Mouse (Mus musculus) left cerebral cortex, postnatal 25 days (tissue): ENCODE data around the gene Map3k14. TPM values are rescaled to one million over a fixed set of nuclear protein-coding genes. Genes with fewer than 3 reads are reported as not detected.
"Not testable (repeated sequence)": the region's sequence is repeated elsewhere in the genome, so short reads cannot be mapped to it uniquely, and the experiment has no call there.

Experiments used
- DNase-seq, 2 experiments: peaks; one replicate each; pipeline ENCODE4 v3.0.0; 2022; ENCODE audit warnings: low spot score in 2 of 2, mixed read lengths in 1 of 2
- intact Hi-C: fragments of 180-260 bp; cut with DNase I; formaldehyde crosslinking; loops from one replicate; pipeline ENCODE4 v1.15.1; 2025
- total RNA-seq, 2 experiments: library from RNA; stranded (reverse); gene quantifications; 2 replicates each; pipeline ENCODE4 v1.2.3; 2021

Gene Map3k14
- 1 to 10 TPM; 4.1 to 4.3 TPM for total RNA-seq

DNA sequence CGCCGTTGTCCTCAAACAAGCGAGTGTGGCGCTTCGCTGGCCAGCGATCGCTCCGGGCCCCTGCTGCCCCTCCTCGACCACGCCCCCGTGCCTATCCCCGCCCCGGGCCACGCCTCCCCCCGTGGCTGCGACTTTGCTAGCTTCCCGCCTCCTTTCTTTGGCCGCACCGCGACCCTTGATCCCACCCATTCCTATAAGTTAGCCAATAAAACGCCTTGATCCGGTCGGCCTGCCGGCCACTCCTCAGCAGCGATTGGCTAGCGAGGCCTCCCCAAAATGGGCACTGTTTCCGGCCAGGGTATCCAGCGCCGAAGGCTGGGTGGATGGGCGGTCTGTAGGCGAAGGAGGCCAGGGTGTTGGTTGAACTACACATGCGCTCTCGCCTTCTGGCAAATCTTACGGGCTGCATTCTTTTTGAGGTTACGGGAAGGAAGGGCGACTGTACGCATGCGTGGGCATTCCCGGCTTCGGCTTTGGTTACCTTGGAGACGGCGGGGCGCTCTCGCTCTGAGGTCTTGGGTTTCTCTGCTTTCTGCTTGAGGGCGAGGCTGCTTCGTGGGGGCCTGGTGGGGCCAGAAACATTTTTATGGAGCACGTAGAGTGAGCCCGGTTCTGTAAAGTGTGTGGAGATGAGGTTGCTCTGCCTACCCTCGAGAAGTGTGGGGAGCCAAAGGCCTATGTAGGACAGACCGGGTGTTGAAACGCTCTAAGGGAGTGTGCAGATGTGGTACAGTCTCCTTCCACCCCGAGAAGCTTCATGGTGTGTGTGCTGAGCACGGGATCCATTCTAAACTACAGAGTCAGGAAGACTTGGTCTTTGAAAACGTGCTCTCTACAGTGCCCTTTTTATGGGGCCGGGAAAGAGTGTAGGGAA lies at the start of gene Map3k14:
Map3k14 (minus strand) TSS at position 127 of the 874 bp plus-strand sequence.
- peak; percentile 98 to 100 for DNase-seq
- intact Hi-C loops, result loop anchor here (2.0 to 5.0 kb wide), 4 partner anchors 35 to 150 kb away; partner anchors contain the start of genes Fmnl1 and Hexim1

DNA sequence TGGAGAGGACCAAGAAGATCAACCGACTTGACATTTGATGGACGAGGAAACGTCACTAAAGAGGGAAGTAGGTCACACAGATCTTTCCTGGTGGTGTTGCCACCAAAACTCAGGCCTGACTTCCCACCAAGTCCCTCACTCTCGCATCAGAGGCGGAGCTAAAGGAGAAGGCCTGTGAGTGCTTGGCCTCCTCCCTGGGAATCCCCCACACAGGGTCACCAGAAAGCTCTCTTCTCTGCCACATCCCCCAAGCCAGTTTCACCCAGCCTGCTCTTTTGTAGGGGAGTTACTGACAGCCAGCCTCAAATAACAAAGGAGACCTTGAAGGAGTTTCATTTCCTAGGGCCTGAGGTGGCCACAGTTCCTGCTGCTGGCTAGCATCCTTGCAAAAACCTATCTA lies 48.1 kb upstream of the Map3k14 start:
- intact Hi-C loops, result no loop called here
- DNase-seq, result no peak

- no peak for DNase-seq
- intact Hi-C loops, result no loop called here
Observed at GRCm38 (mm10) chr11:103314736-103315374, 47.6 kb upstream of the Map3k14 start.

- intact Hi-C loops, result no loop called here
- DNase-seq, result no peak
Observed at GRCm38 (mm10) chr11:103313542-103313941, 46.3 kb upstream of the Map3k14 start.

DNA sequence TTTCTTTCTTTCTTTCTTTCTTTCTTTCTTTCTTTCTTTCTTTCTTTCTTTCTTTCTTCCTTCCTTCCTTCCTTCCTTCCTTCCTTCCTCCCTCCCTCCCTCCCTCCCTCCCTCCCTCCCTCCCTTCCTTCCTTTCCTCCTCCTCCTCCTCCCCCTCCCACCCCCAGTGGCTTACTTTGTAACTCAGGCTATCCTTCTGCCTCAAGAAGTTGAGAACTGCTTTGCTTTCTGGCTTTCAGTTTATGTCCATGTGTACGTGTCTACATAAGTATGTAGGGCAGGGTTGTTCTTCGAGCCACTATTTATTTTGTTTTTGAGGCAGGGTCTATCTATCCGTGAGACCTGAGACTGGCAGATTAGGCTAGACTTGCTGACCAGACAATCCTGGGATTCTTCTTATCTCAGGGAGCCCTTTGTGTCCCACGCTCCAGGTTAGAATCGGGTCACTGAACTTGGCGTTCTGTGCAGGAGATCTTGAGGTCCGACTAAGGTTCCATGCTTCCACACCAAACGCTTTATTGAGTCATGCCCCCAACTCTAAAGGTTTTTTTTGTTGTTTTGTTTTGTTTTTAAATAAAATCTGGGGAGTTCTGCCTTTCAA lies 45.5 kb upstream of the Map3k14 start:
- intact Hi-C loops, result no loop called here

DNA sequence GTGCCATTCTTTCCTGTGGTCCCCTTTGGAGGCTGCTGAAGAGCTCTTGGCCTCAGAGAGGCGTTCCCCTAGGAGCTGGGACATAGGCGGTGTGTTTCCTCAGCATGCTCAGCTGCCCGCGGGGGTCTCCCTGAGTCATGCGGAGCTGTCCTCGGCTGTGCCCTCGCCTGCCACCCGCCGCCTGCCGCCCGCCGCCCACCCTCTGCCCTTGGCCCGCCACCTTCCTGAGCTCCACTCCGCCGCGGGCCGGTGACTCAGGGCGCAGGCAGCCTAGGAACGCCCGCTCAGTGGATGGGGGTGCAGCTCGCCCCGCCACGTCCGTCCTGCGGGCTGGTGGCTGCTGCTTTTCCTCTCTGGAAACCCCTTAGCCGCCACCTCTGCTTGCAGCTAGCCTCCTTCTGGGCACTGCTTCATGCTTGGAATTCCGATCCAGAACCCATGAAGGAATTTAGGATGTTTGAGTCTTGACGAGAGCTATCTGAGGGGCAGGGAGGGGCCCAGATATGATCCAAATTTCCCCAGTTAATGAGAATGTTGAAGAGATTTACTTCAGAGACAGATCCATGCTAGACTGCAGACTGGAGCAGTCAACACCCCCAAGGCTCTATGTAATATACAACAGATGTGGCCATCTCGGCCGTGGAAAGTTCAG lies 44.8 kb upstream of the Map3k14 start:
- intact Hi-C loops, result no loop called here

More for the DNA sequence above, 45.5 kb upstream of the Map3k14 start:
- DNase-seq, result no peak

DNA sequence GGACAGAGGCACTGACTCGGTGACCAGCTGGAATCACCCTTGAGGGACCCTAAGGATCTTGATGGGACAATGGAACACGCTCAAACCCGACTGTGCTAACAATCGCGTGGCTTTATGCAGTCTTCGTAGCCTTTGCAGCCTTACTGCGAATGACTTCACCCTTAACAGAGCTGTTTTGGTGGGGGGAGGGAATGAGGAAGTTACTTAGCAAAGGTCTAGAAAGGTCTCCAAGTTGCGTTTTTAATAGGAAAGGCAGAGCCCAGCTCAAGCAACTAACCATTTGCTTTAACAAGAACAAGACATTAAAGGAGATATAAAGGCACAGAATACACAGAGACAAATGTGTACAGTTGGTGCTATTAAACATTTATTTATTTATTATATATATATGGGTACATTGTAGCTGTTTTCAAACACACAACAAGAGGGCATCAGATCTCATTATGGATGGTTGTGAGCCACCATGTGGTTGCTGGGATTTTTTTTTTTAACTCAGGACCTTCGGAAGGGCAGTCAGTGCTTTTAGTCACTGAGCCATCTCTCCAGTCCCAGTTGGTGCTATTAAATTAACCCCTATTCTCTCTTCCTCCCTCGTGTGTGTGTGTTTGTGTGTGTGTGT lies 42.8 kb upstream of the Map3k14 start:
- intact Hi-C loops, result no loop called here
- DNase-seq, result no peak

More for the DNA sequence above, 44.8 kb upstream of the Map3k14 start:
- DNase-seq, result no peak

- intact Hi-C loops, result no loop called here
- peak in 1 of 2 experiments; percentile 33 for DNase-seq
Observed at GRCm38 (mm10) chr11:103307910-103308309, 40.6 kb upstream of the Map3k14 start.

DNA sequence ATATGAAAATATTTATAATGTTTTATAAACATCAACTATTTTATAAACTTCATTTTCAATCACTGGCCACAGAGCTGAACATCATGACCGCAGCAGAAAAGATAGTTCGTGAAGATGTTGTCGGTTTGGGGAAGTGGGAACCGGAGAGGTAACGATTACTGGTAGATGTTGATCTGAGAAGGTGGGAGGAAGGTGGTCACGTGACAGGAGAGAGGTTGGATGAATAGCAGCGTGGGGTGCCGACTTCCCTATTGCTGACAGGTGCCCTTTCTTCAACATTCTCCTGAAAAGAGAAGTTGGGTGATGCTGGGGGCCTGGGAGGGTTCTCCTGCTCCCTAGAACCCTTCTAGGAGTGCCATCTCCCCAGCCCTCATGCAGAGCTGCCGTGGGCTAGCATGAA lies 37.3 kb upstream of the Map3k14 start:
- intact Hi-C loops, result no loop called here
- DNase-seq, result no peak

- intact Hi-C loops, result no loop called here
- no peak for DNase-seq
Observed at GRCm38 (mm10) chr11:103294772-103295171, 27.5 kb upstream of the Map3k14 start.

DNA sequence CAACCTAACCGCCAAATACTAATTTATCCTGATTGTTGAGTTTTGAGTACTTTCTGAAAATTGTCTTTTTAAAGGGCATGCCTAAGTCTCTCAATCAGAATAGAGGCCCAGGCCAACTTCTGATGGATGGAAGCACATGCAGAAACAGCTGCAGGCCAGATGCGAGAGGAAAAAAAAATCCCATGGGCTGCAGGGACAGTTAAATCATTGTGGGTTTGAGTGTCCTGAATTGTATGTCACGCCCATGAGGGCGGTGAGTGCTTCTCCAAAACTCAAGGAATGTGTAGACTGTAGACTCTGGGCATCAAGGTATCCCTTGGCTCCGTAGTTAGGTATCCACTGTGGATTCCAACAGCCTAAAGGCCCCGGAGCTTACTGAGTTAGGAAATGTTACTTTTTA lies 26.8 kb upstream of the Map3k14 start:
- DNase-seq, result no peak
- intact Hi-C loops, result no loop called here

DNA sequence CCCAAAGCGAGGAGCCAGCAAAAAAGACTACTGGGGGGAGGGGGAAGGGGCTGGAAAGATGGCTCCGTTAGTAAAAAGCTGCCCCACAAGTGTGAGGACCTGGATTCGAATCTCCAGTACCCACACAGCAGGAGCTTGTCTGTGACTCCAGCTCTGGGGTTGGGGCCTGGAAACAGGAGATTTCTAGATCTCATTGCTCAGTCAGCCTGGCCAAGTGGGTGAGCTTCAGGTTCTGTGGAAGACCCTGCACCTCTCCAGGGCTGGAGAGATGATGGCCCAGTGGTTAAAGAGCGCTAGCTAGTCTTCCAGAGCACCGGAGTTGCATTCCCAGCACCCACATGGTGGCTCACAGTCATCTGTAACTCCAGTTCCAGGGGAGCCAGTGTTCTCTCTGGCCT lies 25.6 kb upstream of the Map3k14 start:
- no peak for DNase-seq
- intact Hi-C loops, result no loop called here

DNA sequence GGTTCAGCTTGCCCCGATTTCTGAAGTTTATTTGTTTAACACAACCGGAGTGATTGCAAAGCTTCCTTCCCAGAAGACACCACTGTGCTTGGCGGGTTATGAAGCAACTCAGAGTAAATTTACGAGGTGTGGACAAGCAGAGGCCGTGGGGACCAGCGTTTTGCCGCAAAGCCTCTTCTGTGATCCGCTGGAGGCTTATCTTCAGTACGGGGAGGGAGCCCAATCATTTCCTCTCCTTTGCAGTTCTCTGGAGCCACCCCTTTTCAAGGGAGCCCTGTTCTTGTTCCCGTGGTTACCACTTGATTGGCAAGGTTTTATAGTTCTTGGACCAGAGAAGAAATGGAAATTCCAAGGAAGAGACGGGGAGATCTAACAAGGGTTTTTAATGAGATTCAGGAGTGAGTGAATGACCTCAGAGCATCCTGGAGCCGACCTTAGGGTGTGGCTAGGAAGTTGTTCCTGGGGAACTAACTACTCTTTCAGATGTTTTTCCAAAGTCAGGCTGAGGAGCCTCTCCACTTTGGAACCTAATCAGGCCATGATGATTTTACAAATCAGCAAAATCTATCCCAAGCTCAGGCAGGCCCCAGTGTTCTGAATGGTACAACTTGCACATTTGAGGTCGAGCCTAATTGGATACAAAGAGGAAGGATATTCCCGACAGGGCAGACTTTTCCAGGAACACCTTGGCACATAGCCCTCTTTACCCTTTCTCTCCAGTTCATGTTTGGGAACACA lies 25.0 kb upstream of the Map3k14 start:
- DNase-seq, result peak in 1 of 2 experiments; percentile 16
- intact Hi-C loops, result no loop called here

DNA sequence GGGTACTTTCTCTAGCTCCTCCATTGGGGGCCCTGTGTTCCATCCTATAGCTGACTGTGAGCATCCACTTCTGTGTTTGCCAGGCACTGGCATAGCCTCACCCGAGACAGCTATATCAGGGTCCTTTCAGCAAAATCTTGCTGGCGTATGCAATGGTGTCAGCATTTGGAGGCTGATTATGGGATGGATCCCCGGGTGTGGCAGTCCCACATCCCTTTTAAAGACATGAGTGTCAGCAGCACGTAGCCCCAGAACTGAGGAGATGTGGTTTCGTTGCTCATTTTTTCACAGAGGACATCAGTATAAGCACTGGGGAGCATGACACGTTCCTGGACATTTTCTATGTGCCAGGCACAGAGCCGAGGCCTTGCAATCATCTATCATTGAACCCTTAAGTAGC lies 23.6 kb upstream of the Map3k14 start:
- DNase-seq, intact Hi-C loops: not testable (repeated sequence)

DNA sequence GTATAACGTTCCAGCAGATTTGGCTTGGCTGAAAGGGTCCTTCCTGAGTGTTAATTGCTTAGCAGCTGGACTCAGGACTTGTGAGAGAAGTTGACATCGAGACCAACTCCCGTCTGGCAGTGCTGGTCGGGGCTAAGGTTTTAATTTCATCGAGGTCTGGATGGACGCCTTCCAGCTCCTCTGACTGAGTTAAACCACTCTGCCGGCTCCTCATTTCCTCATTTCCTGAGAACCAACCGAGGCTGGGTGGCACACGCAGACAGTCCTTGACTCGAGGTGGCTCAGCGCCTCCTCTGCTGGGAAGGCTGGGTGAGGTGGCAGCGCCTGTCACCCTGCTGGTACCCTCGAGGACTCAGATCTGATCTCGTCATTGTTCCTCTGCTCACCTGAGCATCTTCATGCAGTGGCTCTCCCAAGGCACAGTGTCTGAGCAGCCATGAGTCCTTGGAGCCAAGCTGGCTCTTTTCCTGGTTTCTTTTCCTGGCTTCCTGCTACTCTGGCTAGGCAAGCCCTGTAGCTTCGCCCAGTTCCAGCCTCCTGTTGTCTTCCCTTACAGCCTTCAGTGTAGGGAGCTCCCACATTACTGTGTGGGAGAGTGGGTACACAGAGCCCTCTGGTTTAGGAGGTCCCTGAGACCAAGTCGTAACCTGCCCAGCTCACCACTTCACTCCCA lies 21.2 kb upstream of the Map3k14 start:
- DNase-seq, result no peak
- intact Hi-C loops, result no loop called here

GRCm38 (mm10) chr11:103286910-103287309 lies 19.6 kb upstream of the Map3k14 start:
- intact Hi-C loops, result no loop called here
- no peak for DNase-seq

- DNase-seq, result no peak
- intact Hi-C loops, result no loop called here
Observed at GRCm38 (mm10) chr11:103285951-103286350, 18.7 kb upstream of the Map3k14 start.

GRCm38 (mm10) chr11:103285276-103285675 lies 18.0 kb upstream of the Map3k14 start:
- intact Hi-C loops, result no loop called here
- no peak for DNase-seq
